In the genomic region with DNA sequence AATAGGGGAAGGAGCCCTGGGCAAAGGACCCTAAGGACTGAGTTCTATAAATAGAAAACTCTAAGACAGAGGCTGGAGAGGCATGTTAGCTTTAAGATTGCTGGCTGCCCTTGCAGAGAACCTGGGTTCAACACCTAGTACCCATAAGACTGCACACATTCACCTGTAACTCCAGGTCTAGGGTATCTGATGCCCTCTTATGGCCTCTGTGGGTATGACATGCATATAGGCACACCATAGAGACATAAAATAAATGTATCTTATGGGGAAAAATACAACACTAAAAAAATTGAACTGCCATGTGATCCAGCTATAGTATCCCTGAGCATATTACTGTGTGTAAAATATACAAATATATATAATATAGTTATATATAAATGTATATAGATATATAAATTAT, we compare ENCODE assay signal across 14 mouse cellular contexts. TPM values are rescaled to one million over a fixed set of nuclear protein-coding genes. Genes with fewer than 3 reads are reported as not detected.
DNase-seq lines count a peak whose midpoint lies in the region; ATAC-seq and TF ChIP-seq lines count a peak whose summit lies in the region.
"Had no signal": no experiment of that assay in that cellular context is flagged by ENCODE, and none has a peak within 500 bp of the region (broad histone marks: within the 10 kb centered on the region; RNA-seq: fewer than 3 reads in every experiment).

No protein-coding gene starts in this region.

- 0 out of 2 replicates have a peak, but pooled peaks cover 4% of the 10 kb centered on the region for H3K36me3 ChIP-seq in heart, postnatal 0 days (replicated peaks; ENCODE audit: control insufficient read depth, insufficient read depth, low read length)
- H3K36me3 ChIP-seq in heart, embryonic 10.5 days = 0 out of 2 replicates have a peak, but pooled peaks cover 4% of the 10 kb centered on the region
- 0 out of 2 replicates have a peak, but pooled peaks cover 16% of the 10 kb centered on the region for H3K36me3 ChIP-seq in midbrain, embryonic 14.5 days (ENCODE audit: control insufficient read depth, insufficient read depth, low read length)
- H3K36me3 ChIP-seq in midbrain, embryonic 13.5 days = peaks cover 39% of the 10 kb centered on the region
- no peaks in the 10 kb centered on the region for H3K36me3 ChIP-seq in MEL (ENCODE audit: control insufficient read depth in 1 of 2, insufficient read depth in 2 of 2, low read length in 2 of 2)
- peaks cover 42% of the 10 kb centered on the region for H3K36me3 ChIP-seq in hindbrain, embryonic 10.5 days
- H3K36me3 ChIP-seq: stomach, embryonic 15.5 days had no signal

- TF ChIP-seq EP300 in heart, postnatal 0 days (IDR thresholded peaks at IDR 0.05; ENCODE audit: low read depth) = no peak
- no peak for TF ChIP-seq EP300 in MEL (IDR thresholded peaks at IDR 0.05; ENCODE audit: low read depth in 1 of 2, low read length in 2 of 2)

- no peak overlapping the region for H3K27ac ChIP-seq in heart, postnatal 0 days (ENCODE audit: low read depth)
- no peak overlapping the region for H3K27ac ChIP-seq in heart, embryonic 10.5 days
- no peak overlapping the region for H3K27ac ChIP-seq in midbrain, embryonic 14.5 days (replicated peaks; ENCODE audit: low read depth, low read length)
- H3K27ac ChIP-seq in midbrain, embryonic 13.5 days = no peak overlapping the region
- no peak overlapping the region for H3K27ac ChIP-seq in MEL (ENCODE audit: control insufficient read depth, low read depth, low read length)
- H3K27ac ChIP-seq in hindbrain, embryonic 10.5 days = no peak overlapping the region
- H3K27ac ChIP-seq: forebrain, embryonic 13.5 days; stomach, embryonic 15.5 days had no signal

- TF ChIP-seq CTCF in heart, postnatal 0 days (IDR thresholded peaks at IDR 0.05; ENCODE audit: low read depth) = peak; percentile 18; the same call in 1 of the 2 replicates
- TF ChIP-seq CTCF in MEL (IDR thresholded peaks at IDR 0.05 in 2 of 3, conservative IDR thresholded peaks at IDR 0.05 in 1 of 3; ENCODE audit: control insufficient read depth in 1 of 3, insufficient read depth in 1 of 3, low read depth in 2 of 3, low read length in 3 of 3, poor library complexity in 1 of 3, severe bottlenecking in 1 of 3) = peak in 2 of 3 experiments; percentile 22 to 39; a peak in 3 of 6 replicates

- no peaks in the 10 kb centered on the region for H3K27me3 ChIP-seq in heart, postnatal 0 days (ENCODE audit: control insufficient read depth, insufficient read depth, low read length)
- H3K27me3 ChIP-seq in heart, embryonic 10.5 days (ENCODE audit: insufficient read depth, poor library complexity, severe bottlenecking) = no peaks in the 10 kb centered on the region
- no peaks in the 10 kb centered on the region for H3K27me3 ChIP-seq in midbrain, embryonic 14.5 days (ENCODE audit: control insufficient read depth, insufficient read depth, low read length)
- no peaks in the 10 kb centered on the region for H3K27me3 ChIP-seq in midbrain, embryonic 13.5 days
- H3K27me3 ChIP-seq in MEL (ENCODE audit: control insufficient read depth in 1 of 2, insufficient read depth in 2 of 2, low read length in 2 of 2) = no peaks in the 10 kb centered on the region
- no peaks in the 10 kb centered on the region for H3K27me3 ChIP-seq in hindbrain, embryonic 10.5 days (ENCODE audit: insufficient read depth, poor library complexity, severe bottlenecking)
- H3K27me3 ChIP-seq: forebrain, embryonic 13.5 days; stomach, embryonic 15.5 days had no signal

- no peaks in the 10 kb centered on the region for H3K9me3 ChIP-seq in heart, postnatal 0 days (replicated peaks; ENCODE audit: control insufficient read depth, low read length)
- H3K9me3 ChIP-seq in heart, embryonic 10.5 days = no peaks in the 10 kb centered on the region
- no peaks in the 10 kb centered on the region for H3K9me3 ChIP-seq in midbrain, embryonic 14.5 days (ENCODE audit: control insufficient read depth, low read length)
- H3K9me3 ChIP-seq in midbrain, embryonic 13.5 days = no peaks in the 10 kb centered on the region
- no peaks in the 10 kb centered on the region for H3K9me3 ChIP-seq in MEL (replicated peaks; ENCODE audit: insufficient read depth, low read length)
- H3K9me3 ChIP-seq in hindbrain, embryonic 10.5 days = no peaks in the 10 kb centered on the region
- H3K9me3 ChIP-seq: forebrain, embryonic 13.5 days; stomach, embryonic 15.5 days had no signal

- H3K4me3 ChIP-seq in heart, postnatal 0 days (ENCODE audit: low read depth, low read length) = no peak overlapping the region
- no peak overlapping the region for H3K4me3 ChIP-seq in heart, embryonic 10.5 days
- H3K4me3 ChIP-seq in midbrain, embryonic 14.5 days (replicated peaks; ENCODE audit: low read depth, low read length) = no peak overlapping the region
- no peak overlapping the region for H3K4me3 ChIP-seq in midbrain, embryonic 13.5 days (replicated peaks)
- H3K4me3 ChIP-seq in MEL (ENCODE audit: control insufficient read depth in 1 of 2, insufficient read depth in 1 of 2, low read depth in 2 of 2, low read length in 2 of 2) = no peak overlapping the region
- H3K4me3 ChIP-seq in hindbrain, embryonic 10.5 days = no peak overlapping the region
- H3K4me3 ChIP-seq: forebrain, embryonic 13.5 days; stomach, embryonic 15.5 days had no signal

- TF ChIP-seq POLR2A in MEL (IDR thresholded peaks at IDR 0.05; ENCODE audit: control insufficient read depth in 1 of 2, insufficient read depth in 1 of 2, low read depth in 1 of 2, low read length in 2 of 2, poor library complexity in 1 of 2) = no peak

- DNase-seq in heart, postnatal 0 days (ENCODE audit: low spot score) = no peak
- no peak for DNase-seq in heart, embryonic 10.5 days (ENCODE audit: low spot score)
- DNase-seq in midbrain, embryonic 14.5 days = peak; percentile 3
- DNase-seq in MEL (ENCODE audit: low read depth, low spot score) = no peak
- peak; percentile 16 for DNase-seq in retina, embryonic 14.5 days (ENCODE audit: low spot score)
- no peak for DNase-seq in spleen, postnatal 10 days (ENCODE audit: low spot score in 2 of 2)
- no peak for DNase-seq in hindbrain, embryonic 10.5 days (ENCODE audit: low spot score)
- DNase-seq: heart, postnatal 4 days; kidney, postnatal 10 days; left cerebral cortex, postnatal 4 days; right cerebral cortex, adult 18-20 months had no signal

- H3K4me2 ChIP-seq in heart, postnatal 0 days (ENCODE audit: low read depth, low read length) = no peak overlapping the region
- H3K4me2 ChIP-seq in midbrain, embryonic 14.5 days (ENCODE audit: low read length) = no peak overlapping the region
- no peak overlapping the region for H3K4me2 ChIP-seq in midbrain, embryonic 13.5 days (replicated peaks)
- H3K4me2 ChIP-seq: forebrain, embryonic 13.5 days; stomach, embryonic 15.5 days had no signal

- H3K79me2 ChIP-seq in MEL (ENCODE audit: control insufficient read depth, insufficient read depth, low read length, poor library complexity) = no peaks in the 10 kb centered on the region

- no peaks in the 10 kb centered on the region for H3K4me1 ChIP-seq in heart, postnatal 0 days (ENCODE audit: control insufficient read depth, insufficient read depth)
- H3K4me1 ChIP-seq in heart, embryonic 10.5 days = no peaks in the 10 kb centered on the region
- no peaks in the 10 kb centered on the region for H3K4me1 ChIP-seq in midbrain, embryonic 14.5 days (ENCODE audit: control insufficient read depth, insufficient read depth, low read length)
- H3K4me1 ChIP-seq in midbrain, embryonic 13.5 days (replicated peaks) = no peaks in the 10 kb centered on the region
- no peaks in the 10 kb centered on the region for H3K4me1 ChIP-seq in MEL (ENCODE audit: control insufficient read depth in 1 of 2, insufficient read depth in 2 of 2, low read length in 2 of 2)
- no peaks in the 10 kb centered on the region for H3K4me1 ChIP-seq in hindbrain, embryonic 10.5 days (replicated peaks)
- H3K4me1 ChIP-seq: forebrain, embryonic 13.5 days; stomach, embryonic 15.5 days had no signal

- peak; percentile 23; the same call in 1 of the 2 replicates for TF ChIP-seq RAD21 in MEL (IDR thresholded peaks at IDR 0.05; ENCODE audit: low read depth, low read length)

- H3K9ac ChIP-seq in heart, postnatal 0 days (replicated peaks; ENCODE audit: low read depth, low read length) = no peak overlapping the region
- no peak overlapping the region for H3K9ac ChIP-seq in midbrain, embryonic 14.5 days (replicated peaks; ENCODE audit: low read length)
- H3K9ac ChIP-seq in midbrain, embryonic 13.5 days (replicated peaks) = no peak overlapping the region
- no peak overlapping the region for H3K9ac ChIP-seq in MEL (ENCODE audit: control insufficient read depth, low read depth, low read length, poor library complexity, severe bottlenecking)
- H3K9ac ChIP-seq: forebrain, embryonic 13.5 days; stomach, embryonic 15.5 days had no signal

- ATAC-seq in heart, postnatal 0 days (ENCODE audit: insufficient read depth, low read depth) = no peak
- ATAC-seq in midbrain, embryonic 14.5 days (ENCODE audit: low FRiP score, low TSS enrichment) = no peak
- ATAC-seq in midbrain, embryonic 13.5 days = no peak
- ATAC-seq: forebrain, embryonic 13.5 days had no signal

TF ChIP-seq in MEL, 35 proteins besides CTCF, POLR2A, EP300 and RAD21:
- TF ChIP-seq ZKSCAN1 (IDR thresholded peaks at IDR 0.05; ENCODE audit: low read depth, low read length) (no peak), MAFK (IDR thresholded peaks at IDR 0.05; ENCODE audit: borderline replicate concordance, low read depth, low read length) (no peak), CHD2 (IDR thresholded peaks at IDR 0.05; ENCODE audit: low read length) (no peak), SMC3 (IDR thresholded peaks at IDR 0.05; ENCODE audit: low read depth, low read length) (peak; percentile 38), ETS1 (IDR thresholded peaks at IDR 0.05; ENCODE audit: low read depth, low read length) (no peak), TCF12 (IDR thresholded peaks at IDR 0.05; ENCODE audit: low read depth, low read length) (no peak)
TF ChIP-seq in MEL: peak in this region for 1.

RNA-seq across cellular contexts. Expression of a gene that starts 18.3 kb away (rescaled TPM):
- total RNA-seq in heart, postnatal 0 days (2014; rRNA removed; ENCODE audit: low replicate concordance) = 13.6 and 20.1 TPM in 2 replicates
- polyA plus RNA-seq in heart, postnatal 0 days (2015; fragmentation: Nextera tagmentation; extraction: Ambion mirVana) = 11.7 and 12.4 TPM in 2 replicates
- polyA plus RNA-seq in heart, embryonic 10.5 days (2016; fragmentation: Nextera tagmentation; extraction: Ambion mirVana) = 9.4 and 9.8 TPM in 2 replicates
- polyA plus RNA-seq in midbrain, embryonic 14.5 days (2014; fragmentation: Nextera tagmentation; extraction: Ambion mirVana) = 25.9 and 31.1 TPM in 2 replicates
- polyA plus RNA-seq in midbrain, embryonic 13.5 days (2015; fragmentation: Nextera tagmentation; extraction: Ambion mirVana) = 27.2 and 27.9 TPM in 2 replicates
- total RNA-seq in MEL (2012; rRNA removed) = 4.3 and 4.4 TPM in 2 replicates
- polyA plus RNA-seq in MEL (2012; ENCODE audit: insufficient read depth in 1 of 2, insufficient read length in 2 of 2, low read depth in 1 of 2, low replicate concordance in 2 of 2, missing spikeins in 1 of 2) = 1 to 10 TPM in 1 of 2 experiments, not detected in 1; 6.7 TPM
- 14.4 and 15.4 TPM in 2 replicates for polyA plus RNA-seq in hindbrain, embryonic 10.5 days (2016; fragmentation: Nextera tagmentation; extraction: Ambion mirVana)

Comparison
In these comparisons a context has a peak if more than half of its experiments do, and no peak if none do; other contexts are left out.
1. DNase-seq: peak in midbrain, embryonic 14.5 days (single experiment) and retina, embryonic 14.5 days (single experiment); none in heart, postnatal 0 days (single experiment), heart, embryonic 10.5 days (single experiment), MEL (single experiment), spleen, postnatal 10 days (0 of 2) and hindbrain, embryonic 10.5 days (single experiment).